Mouse (Mus musculus): ENCODE data around the gene Tcl1b3.
"Not testable (repeated sequence)": the region's sequence is repeated elsewhere in the genome, so short reads cannot be mapped to it uniquely, and the experiment has no call there.

Gene Tcl1b3

DNA sequence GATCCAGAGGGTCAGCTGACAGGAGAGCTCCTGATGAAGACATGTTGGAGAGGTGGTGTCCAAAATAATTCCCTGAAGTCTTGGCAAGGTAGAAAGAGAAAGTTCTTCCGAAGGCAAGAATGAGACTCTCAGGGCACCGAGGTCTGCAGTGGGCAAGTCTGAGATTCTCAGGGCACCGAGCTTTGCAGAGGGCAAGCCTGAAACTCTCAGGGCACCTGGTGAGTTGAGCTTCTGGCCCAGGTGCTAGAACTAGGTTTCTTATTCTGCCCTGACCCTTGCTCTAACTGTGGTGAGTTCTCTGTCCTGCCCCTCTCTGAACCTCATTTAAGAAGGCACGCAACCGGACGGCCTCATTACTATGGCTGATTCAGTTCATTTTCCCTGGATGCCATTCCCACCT, at the start of gene Tcl1b3:
Gene Tcl1b3, plus strand, starts transcription at position 301 of the 400 bp plus-strand sequence.
- in situ Hi-C loops (cut with MboI; ENCODE audit: low pct_unique_long_range_greater_than_20kb in 1 of 2, low sequenced_read_pairs in 2 of 2, unreplicated experiment in 1 of 2) = not testable (repeated sequence)

DNA sequence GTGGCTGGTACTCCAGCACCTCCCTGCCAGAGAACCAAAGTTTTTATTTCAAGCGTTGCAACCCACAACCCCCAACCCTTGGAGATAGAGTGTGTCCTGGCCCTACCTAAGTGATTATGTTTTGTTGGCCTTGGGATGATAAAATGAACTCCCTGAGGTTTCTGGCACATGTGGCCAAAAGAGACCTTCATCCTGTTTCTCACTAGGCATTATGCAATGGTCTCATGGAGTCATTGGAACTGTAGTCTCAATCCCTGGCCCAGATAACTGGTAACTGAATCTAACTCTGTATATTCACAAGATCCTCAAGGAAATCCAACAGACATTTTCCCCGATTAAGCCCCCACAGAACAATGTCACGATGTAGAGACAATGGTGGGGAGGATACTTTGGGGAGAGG, 47.7 kb upstream of the Tcl1b3 start:
- in situ Hi-C loops (cut with MboI; ENCODE audit: low pct_unique_long_range_greater_than_20kb in 1 of 2, low sequenced_read_pairs in 2 of 2, unreplicated experiment in 1 of 2) = no loop called here

- in situ Hi-C loops (cut with MboI; ENCODE audit: low pct_unique_long_range_greater_than_20kb in 1 of 2, low sequenced_read_pairs in 2 of 2, unreplicated experiment in 1 of 2) = not testable (repeated sequence)
Observed at GRCm38 (mm10) chr12:105144928-105145327, 45.9 kb upstream of the Tcl1b3 start.

DNA sequence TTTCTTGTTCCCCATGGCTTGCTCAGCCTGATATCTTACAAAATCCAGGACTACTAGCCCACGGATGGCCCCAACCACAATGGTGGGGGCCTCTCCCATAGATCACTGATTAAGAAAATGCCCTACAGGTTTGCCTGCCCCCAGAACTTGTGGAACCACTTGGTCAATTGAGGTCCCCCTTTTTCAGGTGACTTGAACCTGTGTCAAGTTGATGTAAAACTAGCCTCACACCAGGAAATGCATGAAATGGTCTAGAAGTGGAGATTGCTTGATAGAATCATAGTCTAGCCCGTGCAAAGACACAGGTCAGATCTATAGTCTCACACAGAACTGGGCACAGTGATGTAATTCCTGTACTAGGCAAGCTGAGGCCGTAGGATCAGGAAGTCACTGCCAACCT, 45.1 kb upstream of the Tcl1b3 start, which contains the start of gene Tcl1b2:
Gene Tcl1b2, plus strand, starts transcription at position 301 of the 400 bp plus-strand sequence.
- in situ Hi-C loops (cut with MboI; ENCODE audit: low pct_unique_long_range_greater_than_20kb in 1 of 2, low sequenced_read_pairs in 2 of 2, unreplicated experiment in 1 of 2) = no loop called here

- in situ Hi-C loops (cut with MboI; ENCODE audit: low pct_unique_long_range_greater_than_20kb in 1 of 2, low sequenced_read_pairs in 2 of 2, unreplicated experiment in 1 of 2) = not testable (repeated sequence)
Observed at GRCm38 (mm10) chr12:105155286-105155685, 35.6 kb upstream of the Tcl1b3 start.

- in situ Hi-C loops (cut with MboI; ENCODE audit: low pct_unique_long_range_greater_than_20kb in 1 of 2, low sequenced_read_pairs in 2 of 2, unreplicated experiment in 1 of 2) = no loop called here
Observed at GRCm38 (mm10) chr12:105158842-105159241, 32.0 kb upstream of the Tcl1b3 start.

GRCm38 (mm10) chr12:105159390-105159789, 31.5 kb upstream of the Tcl1b3 start, which contains the start of gene Tcl1b1:
Gene Tcl1b1 (plus strand): TSS chr12:105159690.
- in situ Hi-C loops (cut with MboI; ENCODE audit: low pct_unique_long_range_greater_than_20kb in 1 of 2, low sequenced_read_pairs in 2 of 2, unreplicated experiment in 1 of 2) = no loop called here

DNA sequence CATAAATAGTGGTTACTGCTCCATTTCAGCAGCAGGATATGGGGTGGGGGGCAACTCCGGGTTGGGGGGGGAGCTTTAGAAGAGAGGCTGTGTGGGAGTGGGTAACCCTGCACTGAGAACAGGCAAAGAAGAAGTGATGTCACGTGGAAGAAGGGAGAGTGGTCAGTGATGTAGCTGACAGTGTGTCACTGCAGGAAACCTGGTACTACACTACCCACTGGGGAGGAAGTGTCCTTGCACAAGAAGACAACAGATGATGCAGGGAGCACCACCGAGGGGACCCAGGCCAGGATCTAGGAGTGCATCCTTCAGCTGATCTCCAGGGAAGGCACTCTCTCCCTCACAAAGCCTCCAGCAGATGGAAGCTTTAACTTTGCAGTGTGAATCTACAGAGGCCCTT, 24.1 kb upstream of the Tcl1b3 start:
- in situ Hi-C loops (cut with MboI; ENCODE audit: low pct_unique_long_range_greater_than_20kb in 1 of 2, low sequenced_read_pairs in 2 of 2, unreplicated experiment in 1 of 2) = no loop called here

DNA sequence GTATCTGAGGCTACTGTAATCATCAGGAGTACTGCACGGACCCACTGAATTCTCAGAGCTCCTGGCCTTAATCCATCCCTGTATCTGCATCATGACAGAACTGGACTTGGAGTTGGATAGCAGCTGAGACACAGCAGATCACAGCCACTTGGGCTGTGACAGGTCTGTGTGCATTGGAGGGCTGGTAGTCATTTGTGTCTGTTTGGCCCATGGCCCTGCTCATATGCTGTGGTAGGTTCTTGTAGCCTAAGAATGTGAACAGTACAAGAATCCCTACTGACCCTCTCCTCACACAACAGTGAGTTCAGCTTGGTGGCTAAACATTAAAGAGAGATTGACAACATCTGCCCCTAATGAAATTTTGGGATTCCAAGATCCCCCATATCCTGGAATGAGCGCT, 17.5 kb upstream of the Tcl1b3 start:
- in situ Hi-C loops (cut with MboI; ENCODE audit: low pct_unique_long_range_greater_than_20kb in 1 of 2, low sequenced_read_pairs in 2 of 2, unreplicated experiment in 1 of 2) = no loop called here

DNA sequence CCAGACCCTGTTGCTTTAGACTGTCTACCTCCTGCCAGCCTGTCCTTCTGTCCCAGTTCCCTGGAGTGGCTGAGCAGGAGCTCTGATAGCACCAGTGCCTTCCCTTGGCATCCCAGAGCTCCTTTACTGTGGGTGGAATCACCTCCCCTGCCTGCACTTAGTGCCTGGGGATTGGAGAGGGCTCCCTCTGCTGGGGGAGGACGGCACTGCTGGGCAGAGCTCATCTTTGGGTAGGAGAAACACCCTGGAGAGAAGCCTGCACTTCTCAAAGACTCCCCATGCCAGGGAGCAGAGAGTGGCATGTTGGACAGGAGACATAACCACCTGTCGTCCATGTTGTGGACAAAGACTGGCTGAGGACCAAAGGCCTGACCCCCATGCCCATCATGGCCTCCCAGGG, 16.5 kb upstream of the Tcl1b3 start:
- in situ Hi-C loops (cut with MboI; ENCODE audit: low pct_unique_long_range_greater_than_20kb in 1 of 2, low sequenced_read_pairs in 2 of 2, unreplicated experiment in 1 of 2) = not testable (repeated sequence)

DNA sequence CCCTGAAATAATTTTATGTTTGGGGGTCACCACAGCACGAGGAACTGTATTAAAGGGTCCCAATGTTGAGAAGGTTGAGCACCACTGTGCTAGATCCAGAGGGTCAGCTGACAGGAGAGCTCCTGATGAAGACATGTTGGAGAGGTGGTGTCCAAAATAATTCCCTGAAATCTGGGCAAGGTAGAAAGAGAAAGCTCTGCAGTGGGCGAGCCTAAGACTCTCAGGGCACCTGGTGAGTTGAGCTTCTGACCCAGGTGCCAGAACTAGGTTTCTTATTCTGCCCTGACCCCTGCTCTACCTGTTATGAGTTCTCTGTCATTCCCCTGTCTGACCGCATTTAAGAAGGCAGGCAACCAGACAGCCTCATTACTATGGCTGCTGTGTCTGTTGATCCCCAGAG, 14.8 kb upstream of the Tcl1b3 start, which contains the start of gene Tcl1b5:
Gene Tcl1b5, plus strand, starts transcription at position 301 of the 400 bp plus-strand sequence.
- in situ Hi-C loops (cut with MboI; ENCODE audit: low pct_unique_long_range_greater_than_20kb in 1 of 2, low sequenced_read_pairs in 2 of 2, unreplicated experiment in 1 of 2) = not testable (repeated sequence)

DNA sequence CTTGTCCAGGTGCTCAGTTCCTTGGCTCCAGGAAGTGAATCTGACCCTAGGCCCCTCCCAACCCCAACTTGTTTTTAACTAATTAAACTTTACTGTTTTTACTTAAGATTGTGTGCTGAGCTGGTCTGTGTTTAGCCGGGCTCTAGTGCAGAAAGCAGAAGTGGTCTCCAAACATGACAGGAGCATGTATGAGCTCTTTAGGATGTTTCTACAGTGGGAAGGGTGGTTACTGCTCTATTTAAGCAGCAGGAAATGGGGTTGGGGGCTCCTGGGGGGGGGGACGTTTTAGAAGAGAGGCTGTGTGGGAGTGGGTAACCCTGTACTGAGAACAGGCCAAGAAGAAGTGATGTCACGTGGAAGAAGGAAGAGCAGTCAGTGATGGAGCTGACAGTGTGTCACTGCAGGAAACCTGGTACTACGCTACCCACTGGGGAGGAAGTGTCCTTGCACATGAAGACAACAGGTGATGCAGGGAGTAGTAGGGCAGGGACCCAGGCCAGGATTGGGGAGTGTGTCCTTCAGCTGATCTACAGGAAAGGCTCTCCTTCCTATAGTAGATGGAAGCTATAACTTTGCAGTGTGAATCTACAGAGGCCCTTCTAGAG, 9.7 kb upstream of the Tcl1b3 start:
- in situ Hi-C loops (cut with MboI; ENCODE audit: low pct_unique_long_range_greater_than_20kb in 1 of 2, low sequenced_read_pairs in 2 of 2, unreplicated experiment in 1 of 2) = not testable (repeated sequence)

GRCm38 (mm10) chr12:105188980-105189379, 1.9 kb upstream of the Tcl1b3 start:
- in situ Hi-C loops (cut with MboI; ENCODE audit: low pct_unique_long_range_greater_than_20kb in 1 of 2, low sequenced_read_pairs in 2 of 2, unreplicated experiment in 1 of 2) = not testable (repeated sequence)

DNA sequence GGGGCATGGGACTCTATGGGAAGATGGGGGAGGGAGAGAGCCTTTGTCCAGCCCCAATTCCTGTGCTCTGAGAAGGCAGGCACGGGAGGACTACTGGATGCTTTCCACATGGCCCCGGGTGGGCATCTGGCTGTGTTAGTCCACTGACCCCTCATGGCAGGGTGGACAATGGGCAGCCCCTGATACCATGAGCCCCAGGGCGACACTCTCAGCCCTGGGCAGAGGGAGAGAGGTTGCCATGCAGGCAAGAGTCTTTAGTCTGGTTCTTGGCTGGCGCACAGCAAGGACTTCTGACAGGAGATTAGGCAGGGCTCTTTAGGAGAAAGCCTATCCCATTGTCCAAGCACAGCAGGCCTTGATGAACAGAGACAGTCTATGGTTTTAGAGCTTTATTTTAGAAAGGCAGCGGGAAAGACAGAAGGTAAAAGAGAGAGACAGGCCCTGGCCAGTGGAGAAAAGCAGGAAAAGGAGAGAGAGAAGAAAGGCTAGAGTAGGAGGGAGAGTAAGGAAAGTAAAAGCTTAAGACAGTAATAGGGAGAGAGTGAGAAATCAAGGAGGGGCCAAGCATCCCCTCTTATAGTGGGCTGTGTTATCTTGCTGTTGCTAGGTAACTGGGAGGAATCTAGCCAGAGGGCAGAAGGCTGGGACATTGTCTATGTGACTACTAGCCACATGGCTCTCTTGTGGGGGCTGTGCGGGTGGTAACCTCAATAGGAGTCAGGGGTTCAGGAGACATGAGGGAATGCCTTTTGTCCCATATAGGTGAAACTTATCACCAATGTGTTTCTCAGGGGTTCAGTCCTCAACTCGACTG, 9.0 kb downstream of the Tcl1b3 start:
- in situ Hi-C loops (cut with MboI; ENCODE audit: low pct_unique_long_range_greater_than_20kb in 1 of 2, low sequenced_read_pairs in 2 of 2, unreplicated experiment in 1 of 2) = not testable (repeated sequence)

DNA sequence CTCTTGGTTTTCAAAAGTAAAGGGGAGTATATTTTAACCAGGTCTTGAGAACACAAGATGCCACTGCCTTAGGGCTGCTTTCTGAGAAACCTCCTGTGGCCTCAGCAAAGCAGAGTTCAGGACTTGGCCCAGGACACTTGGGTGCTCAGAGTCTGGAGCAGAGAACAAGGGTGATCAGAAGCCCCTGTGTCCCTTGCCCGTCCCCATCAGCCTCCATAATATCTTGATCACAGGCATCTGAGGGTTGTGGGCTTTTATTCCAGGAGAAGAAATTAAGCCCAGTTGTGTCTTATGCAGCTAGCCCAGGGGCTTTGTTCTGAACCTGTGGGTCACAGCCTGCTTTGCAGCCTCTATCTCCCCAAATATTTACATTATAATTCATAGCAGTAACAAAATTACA, 10.8 kb downstream of the Tcl1b3 start, which contains the start of gene Tcl1b4:
Gene Tcl1b4, plus strand, starts transcription at position 301 of the 400 bp plus-strand sequence.
- in situ Hi-C loops (cut with MboI; ENCODE audit: low pct_unique_long_range_greater_than_20kb in 1 of 2, low sequenced_read_pairs in 2 of 2, unreplicated experiment in 1 of 2) = not testable (repeated sequence)

- in situ Hi-C loops (cut with MboI; ENCODE audit: low pct_unique_long_range_greater_than_20kb in 1 of 2, low sequenced_read_pairs in 2 of 2, unreplicated experiment in 1 of 2) = no loop called here
Observed at GRCm38 (mm10) chr12:105207071-105207470, 16.2 kb downstream of the Tcl1b3 start.

- in situ Hi-C loops (cut with MboI; ENCODE audit: low pct_unique_long_range_greater_than_20kb in 1 of 2, low sequenced_read_pairs in 2 of 2, unreplicated experiment in 1 of 2) = no loop called here
Observed at GRCm38 (mm10) chr12:105208441-105208840, 17.6 kb downstream of the Tcl1b3 start.

- in situ Hi-C loops (cut with MboI; ENCODE audit: low pct_unique_long_range_greater_than_20kb in 1 of 2, low sequenced_read_pairs in 2 of 2, unreplicated experiment in 1 of 2) = no loop called here
Observed at GRCm38 (mm10) chr12:105209231-105209630, 18.4 kb downstream of the Tcl1b3 start.

- in situ Hi-C loops (cut with MboI; ENCODE audit: low pct_unique_long_range_greater_than_20kb in 1 of 2, low sequenced_read_pairs in 2 of 2, unreplicated experiment in 1 of 2) = no loop called here
Observed at GRCm38 (mm10) chr12:105217101-105217760, 26.4 kb downstream of the Tcl1b3 start.
